Comparison of ENCODE assay signal across 20 mouse cellular contexts in genomic region chr15:30338585-30339197, GRCm38 (mm10).
DNase-seq lines count a peak whose midpoint lies in the region; ATAC-seq lines count a peak whose summit lies in the region.
"Had no signal": no experiment of that assay in that cellular context is flagged by ENCODE, and none has a peak within 500 bp of the region (broad histone marks: within the 10 kb centered on the region; RNA-seq: fewer than 3 reads in every experiment).

No protein-coding gene starts in this region.

- H3K9me3 ChIP-seq in hindbrain, embryonic 11.5 days (ENCODE audit: control insufficient read depth, low read length), result no peaks in the 10 kb centered on the region
- H3K9me3 ChIP-seq in hindbrain, embryonic 16.5 days (ENCODE audit: control insufficient read depth, low read length), result no peaks in the 10 kb centered on the region
- H3K9me3 ChIP-seq: forebrain, embryonic 15.5 days; liver, embryonic 13.5 days; lung, embryonic 15.5 days; midbrain, embryonic 13.5 days; stomach, embryonic 15.5 days had no signal

- peak; percentile 85 for ATAC-seq in hindbrain, embryonic 11.5 days (ENCODE audit: low FRiP score)
- no peak for ATAC-seq in hindbrain, embryonic 16.5 days
- ATAC-seq in erythroid progenitor cell, adult 5-6 weeks (replicated peaks; ENCODE audit: low FRiP score, poor library complexity, severe bottlenecking), result no peak
- ATAC-seq: forebrain, embryonic 15.5 days; midbrain, embryonic 13.5 days had no signal

- WGBS in hindbrain, embryonic 11.5 days, result 59% methylated on average over 6 of the region's 6 CpGs
- 74% methylated on average over 6 of the region's 6 CpGs for WGBS in hindbrain, embryonic 16.5 days

- H3K9ac ChIP-seq in hindbrain, embryonic 11.5 days (ENCODE audit: low read depth, low read length), result no peak overlapping the region
- no peak overlapping the region for H3K9ac ChIP-seq in hindbrain, embryonic 16.5 days (ENCODE audit: low read depth, low read length)
- H3K9ac ChIP-seq: forebrain, embryonic 15.5 days; liver, embryonic 13.5 days; lung, embryonic 15.5 days; midbrain, embryonic 13.5 days; stomach, embryonic 15.5 days had no signal

- H3K27ac ChIP-seq in hindbrain, embryonic 11.5 days (ENCODE audit: low read depth, low read length), result no peak overlapping the region
- H3K27ac ChIP-seq in hindbrain, embryonic 16.5 days (ENCODE audit: low read depth, low read length), result no peak overlapping the region
- H3K27ac ChIP-seq: forebrain, embryonic 15.5 days; liver, embryonic 13.5 days; lung, embryonic 15.5 days; midbrain, embryonic 13.5 days; stomach, embryonic 15.5 days had no signal

- peak; percentile 34 for DNase-seq in hindbrain, embryonic 11.5 days (ENCODE audit: low spot score)
- peak; percentile 12 for DNase-seq in urinary bladder, postnatal 14 days (ENCODE audit: low spot score)
- DNase-seq in urinary bladder, adult 2 months (ENCODE audit: low spot score), result no peak
- peak; percentile 47 for DNase-seq in mesoderm, embryonic 11.5 days (ENCODE audit: low read depth, low spot score)
- no peak for DNase-seq in layer of hippocampus, adult 8-10 months (ENCODE audit: low spot score in 2 of 2)
- DNase-seq: adrenal gland, postnatal 14 days; cerebellum, adult 2 months; kidney, adult 2 months; layer of hippocampus, postnatal 36 days; left cerebral cortex, postnatal 4 days; liver, embryonic 13.5 days had no signal

- no peak overlapping the region for H3K4me3 ChIP-seq in hindbrain, embryonic 11.5 days (ENCODE audit: low read depth, low read length)
- no peak overlapping the region for H3K4me3 ChIP-seq in hindbrain, embryonic 16.5 days (ENCODE audit: low read length)
- H3K4me3 ChIP-seq: erythroblast, embryonic 14.5 days; forebrain, embryonic 15.5 days; liver, embryonic 13.5 days; lung, embryonic 15.5 days; midbrain, embryonic 13.5 days; stomach, embryonic 15.5 days had no signal

- H3K36me3 ChIP-seq in hindbrain, embryonic 11.5 days (ENCODE audit: control insufficient read depth, insufficient read depth, low read length), result no peaks in the 10 kb centered on the region
- H3K36me3 ChIP-seq in hindbrain, embryonic 16.5 days (ENCODE audit: control insufficient read depth, insufficient read depth, low read length), result no peaks in the 10 kb centered on the region
- H3K36me3 ChIP-seq: forebrain, embryonic 15.5 days; liver, embryonic 13.5 days; lung, embryonic 15.5 days; midbrain, embryonic 13.5 days; stomach, embryonic 15.5 days had no signal

- H3K4me2 ChIP-seq in hindbrain, embryonic 11.5 days (replicated peaks; ENCODE audit: low read depth, low read length), result no peak overlapping the region
- no peak overlapping the region for H3K4me2 ChIP-seq in hindbrain, embryonic 16.5 days (ENCODE audit: low read length)
- H3K4me2 ChIP-seq: forebrain, embryonic 15.5 days; heart, embryonic 11.5 days; liver, embryonic 13.5 days; lung, embryonic 15.5 days; midbrain, embryonic 13.5 days; stomach, embryonic 15.5 days had no signal

- H3K4me1 ChIP-seq in hindbrain, embryonic 11.5 days (replicated peaks; ENCODE audit: control insufficient read depth, insufficient read depth, low read length), result no peaks in the 10 kb centered on the region
- H3K4me1 ChIP-seq in hindbrain, embryonic 16.5 days (ENCODE audit: control insufficient read depth, insufficient read depth, low read depth, low read length), result no peaks in the 10 kb centered on the region
- H3K4me1 ChIP-seq: forebrain, embryonic 15.5 days; liver, embryonic 13.5 days; stomach, embryonic 15.5 days had no signal

- H3K27me3 ChIP-seq in hindbrain, embryonic 11.5 days (ENCODE audit: control insufficient read depth, insufficient read depth, low read length), result no peaks in the 10 kb centered on the region
- H3K27me3 ChIP-seq in hindbrain, embryonic 16.5 days (replicated peaks; ENCODE audit: control insufficient read depth, insufficient read depth, low read length), result no peaks in the 10 kb centered on the region
- H3K27me3 ChIP-seq: CH12.LX; forebrain, embryonic 15.5 days; liver, embryonic 13.5 days; lung, embryonic 15.5 days; midbrain, embryonic 13.5 days; stomach, embryonic 15.5 days had no signal

Comparison
In these comparisons a context has a peak if more than half of its experiments do, and no peak if none do; other contexts are left out.
1. DNase-seq: peak in hindbrain, embryonic 11.5 days (single experiment), urinary bladder, postnatal 14 days (single experiment) and mesoderm, embryonic 11.5 days (single experiment); none in urinary bladder, adult 2 months (single experiment) and layer of hippocampus, adult 8-10 months (0 of 2).